Mouse (Mus musculus) MEL (cell line): ENCODE results near the gene Atp6v1g2. TPM values are rescaled to one million over a fixed set of nuclear protein-coding genes. Genes with fewer than 3 reads are reported as not detected.

ENCODE experiments used
- DNase-seq: peaks from one replicate; pipeline ENCODE4 v3.0.0; 2011; ENCODE audit warnings: low read depth, low spot score
- H3K27ac ChIP-seq: 2 replicates; pipeline ENCODE4 v1.5.1; 2012; ENCODE audit warnings: low read depth, mild to moderate bottlenecking, control low read depth, low read length, moderate library complexity; ENCODE audit not compliant: control insufficient read depth
- H3K27me3 ChIP-seq, 2 experiments: fragments of 150-350 bp in 1 of 2; sonication (generic) in 1 of 2; 2 replicates each; pipeline ENCODE4 v1.6.1; 2012; ENCODE audit warnings: low read length in 2 of 2, mild to moderate bottlenecking in 2 of 2, improper control_type of control experiment in 1 of 2, moderate library complexity in 1 of 2; ENCODE audit not compliant: insufficient read depth in 2 of 2, control insufficient read depth in 1 of 2
- H3K36me3 ChIP-seq, 2 experiments: 2 replicates each; pipeline ENCODE4 v1.6.1; 2012 to 2014; ENCODE audit warnings: low read length in 2 of 2, improper control_type of control experiment in 1 of 2, inconsistent platforms in 1 of 2, mild to moderate bottlenecking in 1 of 2; ENCODE audit not compliant: insufficient read depth in 2 of 2, control insufficient read depth in 1 of 2
- H3K4me1 ChIP-seq, 2 experiments: fragments of 150-350 bp in 1 of 2; sonication (generic) in 1 of 2; 2 replicates each; pipeline ENCODE4 v1.6.1; 2012; ENCODE audit warnings: low read length in 2 of 2, improper control_type of control experiment in 1 of 2, mild to moderate bottlenecking in 1 of 2; ENCODE audit not compliant: insufficient read depth in 2 of 2, control insufficient read depth in 1 of 2
- H3K4me3 ChIP-seq, 2 experiments: fragments of 150-350 bp in 1 of 2; sonication (generic) in 1 of 2; 2 replicates each; pipeline ENCODE4 v1.5.1; 2012; ENCODE audit warnings: low read depth in 2 of 2, low read length in 2 of 2, mild to moderate bottlenecking in 2 of 2, moderate library complexity in 2 of 2, control low read depth in 1 of 2, improper control_type of control experiment in 1 of 2; ENCODE audit not compliant: control insufficient read depth in 1 of 2, insufficient read depth in 1 of 2
- H3K79me2 ChIP-seq: 2 replicates; pipeline ENCODE4 v1.6.1; 2012; ENCODE audit warnings: mild to moderate bottlenecking, low read length, moderate library complexity; ENCODE audit not compliant: control insufficient read depth, poor library complexity, insufficient read depth
- H3K9ac ChIP-seq: 2 replicates; pipeline ENCODE4 v1.6.1; 2012; ENCODE audit warnings: low read depth, mild to moderate bottlenecking, control low read depth, low read length, moderate library complexity; ENCODE audit not compliant: control insufficient read depth, poor library complexity, severe bottlenecking
- H3K9me3 ChIP-seq: fragments of 150-350 bp; sonication (generic); replicated peaks from 2 replicates; pipeline ENCODE4 v1.6.1; 2012; ENCODE audit warnings: mild to moderate bottlenecking, low read length, improper control_type of control experiment, moderate library complexity; ENCODE audit not compliant: insufficient read depth
- BHLHE40 ChIP-seq: IDR thresholded peaks from 2 replicates; pipeline ENCODE4 v1.6.1; 2012; ENCODE audit warnings: low read depth, mild to moderate bottlenecking, inconsistent platforms, low read length, improper control_type of control experiment, borderline replicate concordance
- CHD2 ChIP-seq: IDR thresholded peaks from 2 replicates; pipeline ENCODE4 v1.6.1; 2011; ENCODE audit warnings: low read length, improper control_type of control experiment
- CTCF ChIP-seq, 3 experiments: IDR thresholded peaks in 2 of 3; conservative IDR thresholded peaks in 1 of 3; 2 replicates each; pipeline ENCODE4 v1.5.1; 2011 to 2012; ENCODE audit warnings: low read length in 3 of 3, low read depth in 2 of 3, mild to moderate bottlenecking in 2 of 3, improper control_type of control experiment in 1 of 3, inconsistent platforms in 1 of 3, mixed read lengths in 1 of 3, moderate library complexity in 1 of 3; ENCODE audit not compliant: control insufficient read depth in 1 of 3, insufficient read depth in 1 of 3, poor library complexity in 1 of 3, severe bottlenecking in 1 of 3
- GABPA ChIP-seq: IDR thresholded peaks from 2 replicates; pipeline ENCODE4 v1.6.1; 2012; ENCODE audit warnings: low read depth, mild to moderate bottlenecking, inconsistent platforms, low read length, improper control_type of control experiment, moderate library complexity
- GATA1 ChIP-seq: IDR thresholded peaks from 2 replicates; pipeline ENCODE4 v1.6.1; 2011; ENCODE audit warnings: low read depth, low read length, improper control_type of control experiment
- HCFC1 ChIP-seq: IDR thresholded peaks from 2 replicates; pipeline ENCODE4 v1.6.1; 2012; ENCODE audit warnings: low read depth, mild to moderate bottlenecking, inconsistent platforms, low read length, improper control_type of control experiment, moderate library complexity
- JUND ChIP-seq: IDR thresholded peaks from 2 replicates; pipeline ENCODE4 v1.6.1; 2011; ENCODE audit warnings: low read depth, mild to moderate bottlenecking, improper control_type of control experiment, low read length
- MAFK ChIP-seq: IDR thresholded peaks from 2 replicates; pipeline ENCODE4 v1.6.1; 2011; ENCODE audit warnings: low read depth, mild to moderate bottlenecking, low read length, improper control_type of control experiment, borderline replicate concordance
- MAX ChIP-seq: IDR thresholded peaks from 2 replicates; pipeline ENCODE4 v1.6.1; 2011; ENCODE audit warnings: low read length, improper control_type of control experiment
- MAZ ChIP-seq: IDR thresholded peaks from 2 replicates; pipeline ENCODE4 v1.6.1; 2012; ENCODE audit warnings: low read depth, mild to moderate bottlenecking, inconsistent platforms, low read length, improper control_type of control experiment
- MEF2A ChIP-seq: IDR thresholded peaks from 2 replicates; pipeline ENCODE4 v1.6.1; 2014; ENCODE audit warnings: low read depth, mild to moderate bottlenecking, inconsistent platforms, low read length, improper control_type of control experiment; ENCODE audit not compliant: poor library complexity, insufficient replicate concordance, severe bottlenecking; ENCODE audit errors: extremely low read depth
- MXI1 ChIP-seq: IDR thresholded peaks from 2 replicates; pipeline ENCODE4 v1.6.1; 2011; ENCODE audit warnings: mild to moderate bottlenecking, low read depth, low read length, improper control_type of control experiment
- MYB ChIP-seq: IDR thresholded peaks from 2 replicates; pipeline ENCODE4 v1.6.1; 2011; ENCODE audit warnings: mild to moderate bottlenecking, low read depth, low read length, improper control_type of control experiment
- NELFE ChIP-seq: IDR thresholded peaks from 2 replicates; pipeline ENCODE4 v1.6.1; 2011; ENCODE audit warnings: low read depth, low read length, improper control_type of control experiment
- NRF1 ChIP-seq: IDR thresholded peaks from 2 replicates; pipeline ENCODE4 v1.6.1; 2014; ENCODE audit warnings: low read depth, mild to moderate bottlenecking, inconsistent platforms, low read length, improper control_type of control experiment, moderate library complexity; ENCODE audit not compliant: poor library complexity, insufficient read depth, severe bottlenecking
- POLR2A ChIP-seq, 2 experiments: IDR thresholded peaks; 2 replicates each; pipeline ENCODE4 v1.6.1; 2011 to 2012; ENCODE audit warnings: low read length in 2 of 2, mild to moderate bottlenecking in 2 of 2, control low read depth in 1 of 2, improper control_type of control experiment in 1 of 2, low read depth in 1 of 2, moderate library complexity in 1 of 2; ENCODE audit not compliant: control insufficient read depth in 1 of 2, insufficient read depth in 1 of 2, poor library complexity in 1 of 2
- POLR2AphosphoS2 ChIP-seq: IDR thresholded peaks from 2 replicates; pipeline ENCODE4 v1.6.1; 2011; ENCODE audit warnings: low read length, improper control_type of control experiment
- POLR2AphosphoS5 ChIP-seq: IDR thresholded peaks from 2 replicates; pipeline ENCODE4 v1.6.1; 2012; ENCODE audit warnings: low read depth, borderline replicate concordance, mild to moderate bottlenecking, inconsistent platforms, low read length, moderate library complexity, mixed read lengths
- RAD21 ChIP-seq: IDR thresholded peaks from 2 replicates; pipeline ENCODE4 v1.6.1; 2011; ENCODE audit warnings: mild to moderate bottlenecking, low read depth, low read length, improper control_type of control experiment
- RCOR1 ChIP-seq: IDR thresholded peaks from 2 replicates; pipeline ENCODE4 v1.6.1; 2012; ENCODE audit warnings: low read depth, mild to moderate bottlenecking, inconsistent platforms, low read length, improper control_type of control experiment
- SIN3A ChIP-seq: IDR thresholded peaks from 2 replicates; pipeline ENCODE4 v1.6.1; 2012; ENCODE audit warnings: low read length, improper control_type of control experiment, inconsistent platforms
- SMC3 ChIP-seq: IDR thresholded peaks from 2 replicates; pipeline ENCODE4 v1.6.1; 2011; ENCODE audit warnings: low read depth, low read length, improper control_type of control experiment
- TAL1 ChIP-seq: IDR thresholded peaks from 2 replicates; pipeline ENCODE4 v1.6.1; 2012; ENCODE audit warnings: mild to moderate bottlenecking, inconsistent platforms, low read length, moderate library complexity, mixed read lengths
- TBP ChIP-seq: IDR thresholded peaks from 2 replicates; pipeline ENCODE4 v1.8.0; 2011; ENCODE audit warnings: low read depth, low read length, improper control_type of control experiment
- USF1 ChIP-seq: IDR thresholded peaks from 2 replicates; pipeline ENCODE4 v1.6.1; 2014; ENCODE audit warnings: low read depth, mild to moderate bottlenecking, inconsistent platforms, low read length, improper control_type of control experiment, moderate library complexity
- USF2 ChIP-seq, 2 experiments: IDR thresholded peaks; 2 replicates each; pipeline ENCODE4 v1.6.1; 2011 to 2012; ENCODE audit warnings: improper control_type of control experiment in 2 of 2, low read length in 2 of 2, borderline replicate concordance in 1 of 2, inconsistent platforms in 1 of 2, low read depth in 1 of 2, mild to moderate bottlenecking in 1 of 2; ENCODE audit not compliant: insufficient read depth in 1 of 2
- ZC3H11A ChIP-seq: IDR thresholded peaks from 2 replicates; pipeline ENCODE4 v1.6.1; 2012; ENCODE audit warnings: low read depth, mild to moderate bottlenecking, inconsistent platforms, low read length, improper control_type of control experiment
- ZMIZ1 ChIP-seq: IDR thresholded peaks from 2 replicates; pipeline ENCODE4 v1.6.1; 2012; ENCODE audit warnings: low read depth, mild to moderate bottlenecking, inconsistent platforms, low read length, improper control_type of control experiment, moderate library complexity
- ZNF384 ChIP-seq: IDR thresholded peaks from 2 replicates; pipeline ENCODE4 v1.6.1; 2012; ENCODE audit warnings: low read depth, mild to moderate bottlenecking, inconsistent platforms, low read length, improper control_type of control experiment
- polyA plus RNA-seq, 2 experiments: library from polyadenylated mRNA; stranded (reverse) in 1 of 2; unstranded in 1 of 2; fragments of >175 nt in 1 of 2; fragments of >200 nt in 1 of 2; gene quantifications; 2 replicates each; pipeline versions ENCODE4 v1.2.1 to v1.2.4; 2012; ENCODE audit warnings: low replicate concordance in 2 of 2, low read depth in 1 of 2; ENCODE audit not compliant: insufficient read length in 2 of 2, insufficient read depth in 1 of 2, missing spikeins in 1 of 2
- total RNA-seq: library from RNA; depleted of rRNA; stranded (reverse); fragments of 300-350 nt; gene quantifications from 2 replicates; pipeline ENCODE4 v1.2.3, GENCODE M21; 2012

The Atp6v1g2 gene
- total and polyA plus RNA-seq, 3 experiments: 0.46 to 4.7 TPM; not detected in 1

- no peak for DNase-seq
- Histone ChIP-seq H3K4me1 (peaks cover 5 to 28% of the 10 kb centered on the region in 2 experiments; a peak in 3 of 4 replicates), H3K79me2 (peaks cover 58% of the 10 kb centered on the region), H3K4me3 (no peak overlapping the region), H3K27ac (peak overlapping the region; percentile 17; the same call in 1 of the 2 replicates), H3K9me3 (no peaks in the 10 kb centered on the region), H3K36me3 (peaks cover 31 to 42% of the 10 kb centered on the region in 2 experiments), H3K27me3 (no peaks in the 10 kb centered on the region)
- no peak for TF ChIP-seq HCFC1
- TF ChIP-seq, all 39 proteins: peak for 0
- H3K9ac ChIP-seq: peak overlapping the region; percentile 33
These were observed 11.5 kb downstream of the Atp6v1g2 start for GRCm38 (mm10) chr17:35244999-35245398.

GRCm38 (mm10) chr17:35245731-35246623 is 12.5 kb downstream of the Atp6v1g2 start:
- H3K4me1 ChIP-seq: peaks cover 0 to 19% of the 10 kb centered on the region in 2 experiments; a peak in 3 of 4 replicates
- DNase-seq: peak; percentile 69
- no peak overlapping the region for H3K9ac ChIP-seq
- peaks cover 58% of the 10 kb centered on the region for H3K79me2 ChIP-seq
- H3K4me3 ChIP-seq: no peak overlapping the region
- H3K27me3 ChIP-seq: no peaks in the 10 kb centered on the region
- no peak overlapping the region for H3K27ac ChIP-seq
- H3K9me3 ChIP-seq: no peaks in the 10 kb centered on the region
- peaks cover 24 to 44% of the 10 kb centered on the region in 2 experiments for H3K36me3 ChIP-seq
- TF ChIP-seq USF2 (IDR thresholded peaks at IDR 0.05; ENCODE audit: borderline replicate concordance in 1 of 2, insufficient read depth in 1 of 2, low read depth in 1 of 2, low read length in 2 of 2) (no peak), ZMIZ1 (no peak), GABPA (no peak), MAZ (no peak), RAD21 (no peak; the same call in 1 of the 2 replicates), SIN3A (0 out of 2 replicates have a peak, but pooled peaks have one; percentile 14), ZNF384 (no peak), GATA1 (no peak), ZC3H11A (no peak), USF1 (no peak), JUND (no peak), TAL1 (no peak), CHD2 (no peak), CTCF (IDR thresholded peaks at IDR 0.05 in 2 of 3, conservative IDR thresholded peaks at IDR 0.05 in 1 of 3; ENCODE audit: control insufficient read depth in 1 of 3, insufficient read depth in 1 of 3, low read depth in 2 of 3, low read length in 3 of 3, poor library complexity in 1 of 3, severe bottlenecking in 1 of 3) (peak; percentile 19 to 57 (median 46); a peak in 5 of 6 replicates), MXI1 (peak; percentile 58; the same call in 1 of the 2 replicates), RCOR1 (no peak), SMC3 (no peak), BHLHE40 (no peak), NRF1 (no peak), NELFE (no peak), HCFC1 (no peak), POLR2AphosphoS5 (no peak), POLR2AphosphoS2 (no peak), POLR2A (IDR thresholded peaks at IDR 0.05; ENCODE audit: control insufficient read depth in 1 of 2, insufficient read depth in 1 of 2, low read depth in 1 of 2, low read length in 2 of 2, poor library complexity in 1 of 2) (0 out of 4 replicates have a peak, but pooled peaks of 1 of the 2 experiments have one; percentile 3), MEF2A (no peak), TBP (no peak), MAFK (no peak), MAX (peak; percentile 52; the same call in 1 of the 2 replicates), MYB (no peak)
